Mouse (Mus musculus) ES-E14 (cell line): ENCODE data around the gene Ntrk2.

Source experiments
- CHD2 ChIP-seq: IDR thresholded peaks from 2 replicates; pipeline ENCODE4 v1.6.1; 2014; ENCODE audit warnings: mild to moderate bottlenecking, low read depth, low read length, inconsistent platforms
- HCFC1 ChIP-seq: IDR thresholded peaks from 2 replicates; pipeline ENCODE4 v1.6.1; 2012; ENCODE audit warnings: low read length, inconsistent platforms, borderline replicate concordance; ENCODE audit not compliant: insufficient read depth
- ZC3H11A ChIP-seq: IDR thresholded peaks from 2 replicates; pipeline ENCODE4 v1.6.1; 2012; ENCODE audit warnings: low read depth, mild to moderate bottlenecking, inconsistent platforms, low read length, borderline replicate concordance

DNA sequence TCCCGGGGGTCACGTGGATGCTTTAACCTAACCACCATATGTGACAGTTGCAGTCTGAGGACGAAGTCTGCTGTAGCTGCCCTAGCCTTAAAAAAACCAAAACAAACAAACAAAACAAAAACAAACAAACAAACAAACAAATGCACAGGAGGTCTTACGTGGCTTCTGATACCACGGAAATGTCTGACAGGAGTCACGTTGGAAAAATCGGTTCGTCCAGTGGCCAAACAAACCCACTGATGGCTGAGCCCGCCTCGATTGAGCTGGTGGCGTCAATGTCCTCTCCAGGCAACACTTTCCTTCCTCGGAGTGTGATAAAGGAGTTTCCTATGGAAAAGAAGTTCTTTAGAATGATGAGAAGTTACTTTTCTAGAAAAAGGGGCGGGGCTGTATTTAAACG is 27.1 kb upstream of the Ntrk2 start:
- TF ChIP-seq HCFC1 (no peak), CHD2 (no peak), ZC3H11A (no peak)
